Mouse (Mus musculus) frontal cortex, adult 2 months (tissue): ENCODE measurements around the gene Fut7. TPM values are rescaled to one million over a fixed set of nuclear protein-coding genes. Genes with fewer than 3 reads are reported as not detected.

Experiments used
- DNase-seq, 2 experiments: peaks; one replicate each; pipeline ENCODE4 v3.0.0; 2022; ENCODE audit warnings: low spot score in 1 of 2; ENCODE audit errors: extremely low spot score in 1 of 2
- polyA plus RNA-seq: library from polyadenylated mRNA; depleted of rRNA; stranded (reverse); fragments of >200 nt; gene quantifications from 2 replicates; pipeline ENCODE4 v1.2.3, GENCODE M21; 2012

Gene Fut7
- polyA plus RNA-seq, 1 experiment: 0.40 TPM

DNA sequence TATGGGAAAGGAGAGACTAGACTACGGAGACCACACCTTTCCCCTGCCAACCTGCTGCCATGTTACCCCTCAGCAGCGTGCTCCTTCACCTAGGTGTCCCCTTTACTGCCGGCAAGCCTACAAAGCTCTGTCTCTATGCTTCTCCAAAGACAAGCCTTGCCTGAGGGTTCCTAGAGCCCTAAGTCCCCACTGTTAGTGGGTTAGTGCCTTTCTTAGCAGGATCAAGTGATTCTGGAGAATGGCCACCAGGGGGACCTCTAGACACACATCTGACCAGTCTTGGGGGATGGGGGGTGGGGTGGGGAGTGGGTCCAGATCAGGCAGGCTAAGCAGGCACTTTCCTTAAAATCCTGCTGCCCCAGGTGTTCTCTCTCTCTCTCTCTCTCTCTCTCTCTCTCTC is 1.2 kb upstream of the Fut7 start:
- DNase-seq: peak in 1 of 2 experiments; percentile 61

DNA sequence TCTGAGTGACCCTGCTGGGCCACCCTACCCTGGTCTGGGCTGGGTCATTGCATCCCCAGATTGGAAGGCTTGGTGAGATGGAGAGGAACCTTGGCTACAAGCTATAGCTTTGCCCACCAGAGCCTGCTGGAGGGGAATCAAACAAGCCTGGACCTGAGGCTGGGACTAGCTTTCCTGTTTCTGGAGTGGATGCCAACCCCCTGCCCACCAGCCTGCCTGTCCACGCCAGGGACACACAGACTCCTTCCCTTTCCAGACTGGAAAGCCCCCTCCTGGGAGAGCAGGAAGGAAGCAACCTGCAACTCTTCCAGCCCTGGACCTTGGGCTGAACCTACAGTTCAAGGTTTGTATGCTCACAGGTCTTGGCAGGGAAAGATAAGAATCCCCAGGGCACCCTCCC is 559 bp downstream of the Fut7 start:
- DNase-seq: no peak

DNA sequence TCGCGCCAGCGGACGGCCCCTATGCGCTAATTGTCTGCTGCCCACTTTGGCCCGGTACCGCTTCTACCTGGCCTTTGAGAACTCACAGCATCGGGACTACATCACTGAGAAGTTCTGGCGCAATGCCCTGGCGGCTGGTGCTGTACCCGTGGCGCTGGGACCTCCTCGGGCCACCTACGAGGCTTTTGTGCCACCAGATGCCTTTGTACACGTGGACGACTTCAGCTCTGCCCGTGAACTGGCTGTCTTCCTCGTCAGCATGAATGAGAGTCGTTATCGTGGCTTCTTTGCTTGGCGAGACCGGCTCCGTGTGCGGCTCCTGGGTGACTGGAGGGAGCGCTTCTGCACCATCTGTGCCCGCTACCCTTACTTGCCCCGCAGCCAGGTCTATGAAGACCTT is 2.4 kb downstream of the Fut7 start:
- no peak for DNase-seq

DNA sequence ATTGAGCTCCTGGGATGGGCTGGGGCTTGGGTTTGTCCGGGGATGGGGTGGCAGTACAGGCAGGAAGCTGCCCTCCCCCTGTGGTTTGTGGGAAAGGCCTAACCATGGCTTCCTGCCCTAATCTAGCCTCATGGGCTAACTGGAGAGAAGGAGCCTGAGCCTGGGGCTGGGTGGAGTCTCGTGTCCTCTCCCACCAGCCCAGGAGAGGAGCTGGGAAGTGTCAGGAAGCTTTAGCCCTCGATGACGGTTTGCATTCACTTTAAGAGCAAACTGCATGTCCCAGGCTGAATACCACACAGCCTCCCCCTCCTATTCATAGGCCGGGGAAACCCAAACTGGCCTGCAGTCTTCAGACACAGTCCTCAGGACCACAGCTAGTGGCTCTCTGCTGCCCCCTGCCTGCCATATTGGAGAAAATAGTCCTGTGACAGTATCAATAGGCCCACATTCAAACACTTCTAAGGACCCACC is 3.7 kb downstream of the Fut7 start:
- peak in 1 of 2 experiments; percentile 77 for DNase-seq

DNA sequence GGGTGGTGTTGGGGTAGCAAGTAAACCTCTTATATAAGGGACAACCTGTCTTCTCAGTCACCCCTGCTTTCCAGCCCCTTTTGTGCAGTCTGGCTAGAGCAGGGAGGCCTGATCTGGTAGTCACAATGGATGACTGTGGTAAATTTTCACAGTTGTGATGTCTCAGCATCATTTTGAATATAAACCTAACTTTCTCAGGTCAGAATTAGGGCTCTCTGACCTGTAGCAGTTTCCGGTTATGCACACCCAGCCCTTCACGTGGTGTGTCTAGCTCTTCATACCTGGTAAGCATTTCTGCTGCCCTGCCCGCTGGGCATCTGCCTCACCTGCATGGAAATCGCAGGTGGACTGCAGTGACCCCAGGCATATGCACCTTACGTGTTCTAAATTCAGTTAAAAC is 4.2 kb downstream of the Fut7 start:
- DNase-seq: no peak

DNA sequence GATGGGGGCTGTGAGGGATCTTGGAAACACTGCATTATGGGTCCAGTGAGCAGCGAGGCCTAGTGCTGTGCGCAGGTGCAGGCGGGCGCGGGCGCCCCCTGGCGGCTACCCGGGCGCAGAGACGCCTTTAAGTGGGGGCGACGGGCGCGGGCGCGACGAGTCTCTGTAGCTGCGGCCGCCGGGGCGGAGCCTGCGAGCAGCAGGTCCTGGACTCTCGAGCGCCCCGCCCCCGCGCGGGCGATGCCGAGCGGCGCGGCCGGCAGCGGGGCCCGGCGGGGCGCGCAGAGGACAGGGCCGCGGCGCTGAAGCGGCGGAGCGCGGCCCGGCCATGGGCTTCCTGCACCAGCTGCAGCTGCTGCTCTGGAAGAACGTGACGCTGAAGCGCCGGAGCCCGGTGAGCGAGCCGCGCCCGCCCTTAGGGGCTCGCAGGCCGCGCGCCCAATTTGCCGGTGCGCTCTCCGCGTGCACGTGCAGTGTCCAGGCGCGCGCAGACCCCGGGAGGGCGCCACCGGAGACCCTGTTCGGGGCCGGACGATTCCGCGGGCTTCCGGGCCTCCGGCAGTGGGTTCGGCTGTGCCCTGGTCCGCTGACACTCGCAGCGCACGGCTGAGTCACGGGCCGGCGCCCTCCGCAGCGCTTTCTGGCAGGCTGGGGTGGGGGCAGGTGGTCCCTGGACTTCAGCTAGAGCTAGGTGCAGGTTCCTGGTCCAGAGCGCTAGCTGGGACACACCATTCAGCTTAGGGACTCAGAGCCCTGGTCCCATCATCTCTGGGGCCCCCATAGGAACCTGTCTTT is 5.6 kb downstream of the Fut7 start, which contains the start of gene Abca2:
TSS of gene Abca2 (plus strand) at position 262 of the 795 bp plus-strand sequence.
- peak; percentile 91 to 97 for DNase-seq

DNA sequence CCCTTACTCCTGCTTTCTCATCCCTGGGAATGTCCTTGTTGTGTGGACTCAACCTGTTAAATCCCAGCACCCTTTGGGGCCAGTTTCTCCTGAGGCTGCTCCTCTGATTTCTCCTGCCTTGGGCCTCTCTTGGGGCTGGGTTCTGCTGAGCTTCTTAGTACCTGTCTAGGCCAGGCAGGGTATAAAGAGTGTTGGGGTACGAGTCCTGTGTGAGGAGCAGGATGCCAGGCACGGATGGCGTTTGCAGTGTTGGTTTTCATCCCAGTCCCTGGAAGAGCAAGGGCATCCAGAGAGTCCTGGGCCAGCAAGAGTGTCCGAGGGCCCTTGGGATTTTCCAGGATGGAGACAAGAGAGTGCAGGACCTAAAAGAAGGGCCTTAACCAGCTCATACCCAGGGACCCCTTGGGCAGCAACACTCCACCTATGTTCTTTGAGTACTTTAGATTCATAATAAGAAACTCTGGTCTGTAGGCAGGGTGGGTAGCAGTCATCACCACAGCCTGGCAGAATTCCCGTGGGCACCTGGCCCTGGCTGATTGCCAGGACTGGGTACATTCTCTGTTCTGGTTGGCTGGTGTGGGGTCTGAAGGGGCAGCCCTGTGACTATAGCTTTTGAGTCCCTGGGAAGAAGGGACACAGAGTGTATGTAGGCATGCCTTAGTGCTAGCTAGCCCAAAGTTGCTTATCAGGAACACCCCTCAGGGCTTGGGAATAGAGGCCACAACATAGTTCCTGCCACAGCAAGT is 6.5 kb downstream of the Fut7 start:
- DNase-seq: peak in 1 of 2 experiments; percentile 40

DNA sequence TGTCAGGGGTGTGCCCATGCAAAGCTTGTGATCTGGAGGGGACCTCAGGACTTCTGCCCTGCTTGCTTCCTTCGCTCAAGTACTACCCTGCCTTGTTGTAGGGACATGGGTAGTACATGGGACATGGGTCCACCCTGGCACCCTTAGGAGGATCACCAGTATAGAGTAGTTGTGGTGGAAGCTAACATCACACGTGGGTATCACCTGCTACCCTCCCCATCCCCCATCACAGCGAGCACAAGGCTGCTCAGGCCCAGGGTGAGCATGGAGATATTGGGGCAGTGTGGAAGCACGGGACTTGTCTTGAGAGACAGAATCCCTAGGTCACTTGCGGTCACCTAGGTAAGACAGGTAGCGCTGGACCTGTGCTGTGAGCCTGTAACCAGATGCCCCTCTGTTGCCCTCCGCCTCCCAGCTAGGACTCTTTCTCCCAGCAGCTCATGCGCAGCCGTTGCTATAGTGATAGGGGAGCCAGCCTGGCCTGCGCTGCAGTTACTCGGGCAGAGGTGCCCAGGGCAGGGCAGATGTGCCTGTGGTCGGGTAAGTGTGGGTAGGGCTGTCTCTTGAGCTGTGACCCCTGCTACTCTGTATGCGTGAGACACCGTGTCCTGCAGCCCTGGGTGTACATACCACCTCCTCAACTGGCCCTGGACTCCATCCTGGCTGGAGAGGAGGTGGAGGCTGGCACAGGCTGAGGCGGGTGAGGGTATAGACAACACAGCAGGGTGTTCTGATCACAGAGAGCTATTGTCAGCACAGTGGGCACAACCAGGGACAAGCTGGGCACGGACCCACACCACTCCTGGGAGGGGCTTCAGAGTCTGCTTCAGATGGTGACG is 7.5 kb downstream of the Fut7 start:
- peak in 1 of 2 experiments; percentile 35 for DNase-seq

DNA sequence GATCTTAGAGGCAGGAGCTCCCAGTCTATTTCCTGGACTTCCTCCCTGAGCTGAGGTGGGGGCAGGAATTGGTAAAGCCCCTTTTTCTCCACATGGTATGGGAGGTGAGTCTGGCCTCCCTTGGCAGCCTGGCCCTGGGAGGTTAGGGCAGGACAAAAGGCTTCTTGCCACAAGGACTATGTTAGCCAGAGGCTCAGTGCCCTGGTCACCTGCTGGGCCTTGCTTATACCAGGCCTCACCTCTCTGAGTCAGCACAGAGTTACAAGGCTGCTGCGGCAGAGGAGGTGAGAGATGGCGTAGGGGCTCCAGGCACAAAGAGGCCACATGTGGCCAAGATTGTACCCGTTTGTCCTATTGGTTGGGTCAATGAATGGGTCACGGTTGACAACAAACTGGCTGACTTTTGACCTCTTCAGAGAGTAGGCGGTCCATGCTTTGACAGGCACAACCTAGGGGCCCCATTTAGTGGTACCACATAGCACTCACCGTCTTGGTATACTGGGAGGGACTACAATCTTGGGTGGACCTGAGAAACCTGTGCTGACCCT is 8.3 kb downstream of the Fut7 start:
- DNase-seq: no peak

DNA sequence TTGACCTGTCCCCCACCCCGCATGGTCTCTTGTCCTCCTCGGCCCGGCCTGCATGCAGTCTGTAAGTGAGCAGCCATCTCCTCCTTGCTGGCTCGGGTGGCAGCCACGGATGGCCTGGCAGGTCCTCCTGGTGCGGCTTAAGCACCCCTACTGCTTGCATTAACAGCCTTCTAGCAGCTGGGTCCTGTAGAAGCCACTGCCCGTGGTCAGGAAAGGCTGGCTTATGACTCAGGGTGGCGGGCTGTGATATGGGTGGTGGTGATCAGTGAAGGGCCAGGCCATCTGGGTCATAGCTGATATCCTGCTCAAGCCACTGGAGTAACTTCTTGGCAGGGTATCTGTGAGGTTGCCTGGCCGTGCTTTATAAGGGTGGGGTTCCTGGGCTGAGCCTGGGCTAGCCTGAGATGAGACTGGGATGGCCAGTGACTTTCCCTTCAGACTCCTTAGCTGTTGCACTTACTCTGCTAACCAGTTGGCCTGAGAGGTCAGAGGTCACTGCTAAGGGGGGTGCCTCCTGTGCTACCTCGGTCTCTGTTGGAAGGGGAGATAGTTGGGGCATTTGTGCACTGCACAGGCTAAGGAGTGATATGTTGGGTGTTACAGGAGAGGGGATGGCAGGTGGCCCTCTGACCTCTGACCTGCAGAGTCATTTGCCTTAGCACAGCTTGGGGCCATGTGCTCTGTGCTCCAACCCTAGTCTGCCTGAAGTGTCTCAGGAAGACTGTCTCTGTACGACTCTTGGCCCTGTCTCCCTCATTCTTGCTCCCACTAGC is 9.4 kb downstream of the Fut7 start:
- no peak for DNase-seq

DNA sequence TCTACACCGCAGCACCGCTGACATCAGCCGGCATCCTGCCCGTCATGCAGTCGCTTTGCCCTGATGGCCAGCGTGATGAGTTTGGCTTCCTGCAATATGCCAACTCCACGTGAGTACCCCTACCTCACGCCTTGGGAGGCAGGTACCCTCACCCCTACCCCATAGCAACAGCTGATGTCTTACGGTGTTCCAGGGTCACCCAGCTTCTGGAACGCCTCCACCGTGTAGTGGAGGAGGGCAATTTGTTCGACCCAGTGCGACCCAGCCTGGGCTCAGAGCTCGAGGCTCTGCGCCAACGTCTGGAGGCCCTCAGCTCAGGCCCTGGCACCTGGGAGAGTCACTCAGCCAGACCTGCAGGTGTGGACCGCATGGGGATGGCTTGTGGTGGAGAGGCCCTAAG is 10.0 kb downstream of the Fut7 start:
- no peak for DNase-seq

DNA sequence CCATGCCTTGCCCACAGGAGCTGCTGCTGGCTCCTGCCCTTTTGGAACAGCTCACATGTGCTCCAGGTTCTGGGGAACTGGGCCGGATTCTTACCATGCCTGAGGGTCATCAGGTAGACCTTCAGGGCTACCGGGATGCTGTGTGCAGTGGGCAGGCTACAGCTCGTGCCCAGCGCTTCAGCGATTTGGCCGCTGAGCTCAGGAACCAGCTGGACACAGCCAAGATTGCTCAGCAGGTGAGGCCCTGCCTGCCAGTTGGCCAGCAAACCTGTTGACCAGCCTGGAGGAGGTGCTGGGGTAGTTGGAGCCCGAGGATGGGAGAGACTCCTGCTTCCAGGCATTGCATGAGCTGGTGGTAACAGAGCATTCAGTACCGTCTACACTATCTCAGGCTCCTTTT is 11.2 kb downstream of the Fut7 start:
- DNase-seq: no peak

DNA sequence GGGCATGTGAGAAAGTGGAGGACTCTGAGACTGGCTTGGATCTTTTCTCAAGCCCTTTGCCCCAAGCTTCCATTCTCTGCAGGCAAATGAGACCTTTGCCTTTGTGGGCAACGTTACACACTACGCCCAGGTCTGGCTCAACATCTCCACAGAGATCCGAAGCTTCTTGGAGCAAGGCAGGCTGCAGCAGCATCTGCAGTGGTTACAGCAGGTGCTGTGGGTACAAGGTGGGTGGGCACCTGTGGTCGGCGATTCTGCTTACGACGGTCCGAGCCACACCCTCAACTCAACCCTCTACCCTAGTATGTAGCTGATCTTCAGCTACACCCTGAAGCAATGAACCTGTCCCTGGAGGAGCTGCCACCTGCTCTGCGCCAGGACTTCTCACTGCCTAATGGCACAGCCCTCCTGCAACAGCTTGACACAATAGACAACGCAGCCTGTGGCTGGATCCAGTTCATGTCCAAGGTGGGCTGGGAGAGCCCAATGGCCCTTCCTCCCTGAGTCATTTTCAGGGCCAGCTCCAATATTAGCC is 13.3 kb downstream of the Fut7 start:
- no peak for DNase-seq

DNA sequence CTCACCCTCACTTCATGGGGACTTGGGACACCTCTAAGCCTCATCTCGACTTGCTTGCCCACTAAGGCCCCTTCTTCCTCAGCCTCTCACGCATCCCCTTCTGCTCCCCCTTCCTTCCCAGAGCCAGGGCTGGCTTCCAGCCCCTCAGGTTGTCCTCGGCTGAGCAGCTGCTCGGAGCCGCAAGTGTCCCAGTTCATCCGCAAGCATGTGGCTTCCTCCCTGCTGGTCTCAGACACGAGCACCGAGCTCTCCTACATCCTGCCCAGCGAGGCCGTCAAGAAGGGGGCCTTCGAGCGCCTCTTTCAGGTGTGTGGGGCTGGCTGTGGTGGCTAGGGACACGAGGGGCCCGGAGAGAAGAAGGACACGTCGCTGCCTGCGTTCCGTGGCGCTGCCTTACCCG is 18.0 kb downstream of the Fut7 start:
- DNase-seq: no peak

DNA sequence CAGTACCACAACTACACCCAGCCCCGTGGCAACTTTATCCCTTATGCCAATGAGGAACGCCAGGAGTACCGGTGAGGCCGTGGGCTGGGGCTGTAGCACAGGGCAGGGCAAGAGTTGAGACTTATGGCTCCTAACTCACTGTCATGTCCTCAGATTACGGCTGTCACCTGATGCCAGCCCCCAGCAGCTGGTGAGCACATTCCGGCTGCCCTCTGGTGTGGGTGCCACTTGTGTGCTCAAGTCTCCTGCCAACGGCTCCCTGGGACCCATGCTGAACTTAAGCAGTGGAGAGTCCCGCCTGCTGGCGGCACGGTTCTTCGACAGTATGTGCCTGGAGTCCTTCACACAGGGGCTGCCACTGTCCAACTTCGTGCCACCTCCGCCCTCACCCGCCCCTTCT is 19.6 kb downstream of the Fut7 start:
- DNase-seq: no peak

DNA sequence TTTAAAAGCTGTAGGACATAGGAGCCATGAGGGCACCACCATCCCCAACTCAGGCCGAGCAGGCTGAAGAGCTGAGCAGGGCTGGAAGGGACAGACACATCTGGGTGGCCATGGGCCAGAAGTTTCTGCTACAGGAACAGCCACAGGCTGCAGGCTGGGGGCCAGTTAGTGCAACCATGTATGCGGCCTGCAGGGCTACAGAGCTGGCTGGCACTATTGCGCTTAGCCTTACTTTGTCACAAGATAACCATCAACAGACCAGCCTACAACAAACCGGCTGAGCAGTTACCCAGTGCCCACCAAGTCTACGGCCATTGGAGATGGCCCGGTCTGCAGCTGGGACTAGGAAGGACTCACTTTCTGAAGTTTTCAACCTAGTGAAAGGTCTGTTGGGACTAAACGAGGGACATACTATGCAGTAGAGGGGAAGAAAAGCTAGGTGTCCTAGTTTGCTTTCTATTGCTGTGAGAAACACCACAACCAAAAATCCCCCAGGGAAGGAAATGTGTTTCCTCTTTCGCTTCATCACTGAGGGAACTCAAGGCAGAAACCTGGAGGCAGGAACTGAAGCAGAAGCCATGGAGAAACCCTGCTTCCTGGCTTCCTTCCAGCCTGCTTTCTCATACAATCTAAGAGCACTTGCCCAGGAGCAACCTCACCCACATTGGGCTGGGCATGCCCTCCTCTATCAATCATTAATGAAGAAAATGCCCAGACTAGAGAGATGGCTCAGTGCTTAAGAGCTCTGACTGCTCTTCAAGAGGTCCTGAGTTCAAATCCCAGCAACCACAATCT is 28.0 kb downstream of the Fut7 start:
- DNase-seq: no peak

DNA sequence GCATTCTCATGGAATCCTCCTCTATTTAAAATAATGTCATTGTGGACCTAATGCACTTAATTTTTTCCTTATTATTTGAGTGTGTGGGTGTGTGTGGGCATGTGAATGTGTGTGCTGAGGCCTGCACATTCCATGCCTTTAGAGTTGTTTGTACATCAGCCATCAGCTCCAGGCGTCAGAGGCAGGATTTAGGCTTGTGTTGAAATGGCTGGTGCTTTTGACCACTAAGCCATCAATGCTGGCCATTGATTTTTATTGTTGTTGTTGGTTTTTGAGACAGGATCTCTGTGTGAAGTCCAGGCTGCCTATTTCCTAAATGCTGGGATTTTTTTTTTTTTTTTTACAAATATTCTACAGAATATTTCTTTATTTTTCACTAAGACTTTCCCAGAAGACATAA is 29.9 kb downstream of the Fut7 start:
- DNase-seq: no peak

DNA sequence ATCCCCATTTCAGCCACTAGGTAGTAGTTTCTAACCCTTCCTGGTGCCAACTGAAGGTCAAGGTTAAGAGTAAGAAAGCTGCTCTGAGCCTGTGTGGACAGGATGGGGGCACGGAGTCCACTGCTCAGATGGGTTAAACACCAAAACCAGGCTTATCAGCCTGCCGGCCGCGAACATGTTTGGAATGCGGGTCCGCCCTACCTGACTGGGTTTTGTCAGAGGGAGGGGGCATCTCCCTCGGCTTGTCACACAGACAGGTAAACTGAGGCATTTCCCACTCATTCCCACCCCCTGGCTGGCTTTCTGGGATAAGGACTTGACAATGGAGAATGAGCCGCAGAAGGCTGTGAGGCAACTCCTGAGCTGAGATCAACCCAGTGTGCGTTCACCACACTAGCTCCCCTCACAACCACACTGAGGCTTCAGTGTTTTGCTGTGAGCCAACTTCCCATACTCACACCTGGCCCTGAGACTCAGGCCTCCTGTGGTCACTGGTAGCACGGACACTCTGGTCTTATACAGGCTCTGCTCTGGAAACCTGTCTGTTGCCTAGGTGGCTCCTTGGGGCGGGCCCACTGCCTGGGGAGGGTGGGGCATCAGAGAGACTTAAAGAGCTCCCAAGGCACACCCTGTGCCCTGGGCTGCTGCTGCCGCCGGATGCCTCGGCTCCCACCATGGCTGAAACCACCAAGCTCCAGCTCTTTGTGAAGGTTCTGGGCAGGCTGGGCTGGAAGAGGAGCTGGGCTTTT is 33.3 kb downstream of the Fut7 start, which contains the start of gene Clic3:
TSS of gene Clic3 (plus strand) at position 634 of the 749 bp plus-strand sequence.
- no peak for DNase-seq
